Mouse (Mus musculus) hindbrain, postnatal 0 days (tissue): ENCODE measurements around the gene Lclat1. TPM values are rescaled to one million over a fixed set of nuclear protein-coding genes. Genes with fewer than 3 reads are reported as not detected.
"Not testable (repeated sequence)": the region's sequence is repeated elsewhere in the genome, so short reads cannot be mapped to it uniquely, and the experiment has no call there.

ENCODE experiments used
- ATAC-seq: fragments of 200-750 bp; cut with Nextera tagmentation; 2 replicates; pipeline ENCODE4 v1.8.0; 2017; ENCODE audit warnings: mild to moderate bottlenecking, moderate TSS enrichment, moderate library complexity
- DNase-seq: peaks from one replicate; pipeline ENCODE4 v3.0.0-alpha.2; 2015; ENCODE audit warnings: low spot score
- H3K27ac ChIP-seq: fragments of 300-500 bp; sonication (generic); 2 replicates; pipeline ENCODE4 v1.5.1; 2014; ENCODE audit warnings: mild to moderate bottlenecking
- H3K27me3 ChIP-seq: fragments of 300-500 bp; sonication (generic); 2 replicates; pipeline ENCODE4 v1.6.1; 2014; ENCODE audit warnings: low read length, mixed read lengths; ENCODE audit not compliant: insufficient read depth
- H3K36me3 ChIP-seq: fragments of 300-500 bp; sonication (generic); 2 replicates; pipeline ENCODE4 v1.6.1; 2014; ENCODE audit warnings: low read length, mixed read lengths; ENCODE audit not compliant: insufficient read depth
- H3K4me1 ChIP-seq: fragments of 300-500 bp; sonication (generic); 2 replicates; pipeline ENCODE4 v1.6.1; 2014; ENCODE audit warnings: antibody characterized with exemption, low read length, mixed read lengths; ENCODE audit not compliant: insufficient read depth
- H3K4me2 ChIP-seq: fragments of 300-500 bp; sonication (generic); 2 replicates; pipeline ENCODE4 v1.6.1; 2014; ENCODE audit warnings: low read depth, mild to moderate bottlenecking, low read length, moderate library complexity, mixed read lengths
- H3K4me3 ChIP-seq: fragments of 300-500 bp; sonication (generic); 2 replicates; pipeline ENCODE4 v1.5.1; 2014; ENCODE audit warnings: low read length
- H3K9ac ChIP-seq: fragments of 300-500 bp; sonication (generic); replicated peaks from 2 replicates; pipeline ENCODE4 v1.6.1; 2014; ENCODE audit warnings: mild to moderate bottlenecking, low read length, moderate library complexity, mixed read lengths
- H3K9me3 ChIP-seq: fragments of 300-500 bp; sonication (generic); 2 replicates; pipeline ENCODE4 v1.6.1; 2016; ENCODE audit warnings: low read length, mixed read lengths
- CTCF ChIP-seq: IDR thresholded peaks from 2 replicates; pipeline ENCODE4 v1.5.1; 2016; ENCODE audit warnings: antibody characterized with exemption, control low read depth, low read depth
- WGBS: fragments of 180-500 bp; shearing (Covaris S2); extraction: QIAGEN DNeasy Blood & Tissue Kit; methylation state at CpG from one replicate; pipeline ENCODE4 v1.1.7; 2014; 5-methylcytosine and 5-hydroxymethylcytosine counted together
- polyA plus RNA-seq: library from polyadenylated mRNA; unstranded; fragments of >200 nt; fragmentation: Nextera tagmentation; extraction: Ambion mirVana; gene quantifications from 2 replicates; pipeline ENCODE4 v1.2.1, GENCODE M21; 2015
- total RNA-seq: library from RNA; depleted of rRNA; stranded (reverse); fragments of >200 nt; gene quantifications from 2 replicates; pipeline ENCODE4 v1.2.3, GENCODE M21; 2014

Lclat1 gene
- total and polyA plus RNA-seq, 2 experiments from 2014 or later: 9.8 to 37.1 TPM

DNA sequence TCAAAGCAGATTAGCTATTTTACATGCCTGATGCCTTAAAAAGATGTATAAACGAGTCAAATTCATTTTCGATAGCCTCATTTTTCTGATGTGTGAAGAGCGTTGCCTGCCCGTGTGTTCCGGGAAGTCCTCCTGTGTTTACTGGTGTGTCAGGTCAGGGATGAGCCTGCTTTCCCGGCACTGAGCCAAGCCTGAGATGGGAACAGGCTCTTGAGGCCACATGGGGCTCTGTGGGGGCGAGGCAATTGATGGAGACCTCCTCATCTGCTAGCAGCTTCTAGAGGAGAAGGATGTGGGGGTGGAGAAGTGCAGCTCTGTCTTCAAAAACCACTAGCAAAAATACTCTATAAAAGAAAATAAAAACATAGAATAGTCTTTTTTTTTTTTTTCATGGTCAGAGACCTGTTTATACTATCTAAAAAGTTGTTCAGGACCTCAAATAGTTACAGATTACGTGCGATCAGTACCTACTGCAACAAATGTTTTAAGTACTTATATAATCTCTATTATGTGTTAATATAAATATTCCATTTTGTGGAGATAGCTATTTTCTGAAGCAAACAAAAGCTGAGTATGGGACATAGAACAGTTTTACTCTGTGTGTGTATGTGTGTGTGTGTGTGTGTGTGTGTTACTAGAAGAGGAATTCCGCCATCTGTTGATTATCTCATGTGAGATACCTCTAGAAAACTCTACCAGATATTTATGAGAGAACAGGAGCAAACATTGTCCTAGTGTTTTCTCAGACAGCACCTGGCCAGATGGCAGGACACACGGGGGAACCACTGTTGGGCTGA, 144.2 kb downstream of the Lclat1 start:
- peak; percentile 51 for DNase-seq
- H3K27ac ChIP-seq: no peak overlapping the region
- ATAC-seq: no peak
- WGBS: 54% methylated on average over 11 of the region's 11 CpGs
- H3K27me3 ChIP-seq: no peaks in the 10 kb centered on the region
- no peak for TF ChIP-seq CTCF
- no peak overlapping the region for H3K4me2 ChIP-seq
- no peak overlapping the region for H3K9ac ChIP-seq
- H3K9me3 ChIP-seq: no peaks in the 10 kb centered on the region
- no peak overlapping the region for H3K4me3 ChIP-seq
- H3K4me1 ChIP-seq: no peaks in the 10 kb centered on the region
- H3K36me3 ChIP-seq: no peaks in the 10 kb centered on the region

DNA sequence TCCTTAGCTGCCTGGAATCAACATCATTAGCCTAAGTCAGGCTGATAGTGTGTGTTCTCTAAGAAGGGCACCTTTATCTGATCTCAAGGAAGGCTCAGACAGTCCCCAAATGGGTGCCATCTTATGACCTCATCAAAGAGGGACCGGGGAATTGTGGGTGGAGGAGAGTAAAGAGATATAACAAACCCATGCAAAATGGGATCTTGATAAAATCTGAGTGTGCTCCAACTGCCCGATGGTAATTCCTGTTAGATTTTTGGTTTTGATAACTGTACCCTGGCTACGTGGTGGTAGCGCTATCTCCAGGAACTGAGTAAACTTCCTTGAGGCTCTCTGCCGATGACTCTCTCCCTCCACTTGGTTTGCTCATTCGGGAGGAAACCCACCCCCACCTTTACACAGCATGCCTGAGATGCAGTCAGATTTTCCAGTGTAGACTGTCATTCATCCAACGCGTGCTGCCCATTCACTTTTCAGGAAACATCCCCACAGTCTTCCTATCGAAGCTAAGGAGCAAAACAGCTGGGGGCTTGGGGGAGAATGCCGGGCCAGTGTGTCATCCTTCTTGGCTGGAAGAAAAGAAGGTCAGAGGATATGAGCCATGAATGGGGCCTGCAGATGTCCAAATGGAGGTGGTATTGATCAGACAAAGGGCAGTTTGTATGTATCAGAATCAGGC, 145.6 kb downstream of the Lclat1 start:
- no peak for TF ChIP-seq CTCF
- no peak overlapping the region for H3K4me2 ChIP-seq
- H3K27me3 ChIP-seq: no peaks in the 10 kb centered on the region
- DNase-seq (no peak), ATAC-seq (no peak)
- no peak overlapping the region for H3K27ac ChIP-seq
- 0 out of 2 replicates have a peak, but pooled peaks cover 3% of the 10 kb centered on the region for H3K4me1 ChIP-seq
- H3K4me3 ChIP-seq: no peak overlapping the region
- H3K9me3 ChIP-seq: no peaks in the 10 kb centered on the region
- no peaks in the 10 kb centered on the region for H3K36me3 ChIP-seq
- 72% methylated on average over 10 of the region's 10 CpGs for WGBS
- H3K9ac ChIP-seq: no peak overlapping the region

DNA sequence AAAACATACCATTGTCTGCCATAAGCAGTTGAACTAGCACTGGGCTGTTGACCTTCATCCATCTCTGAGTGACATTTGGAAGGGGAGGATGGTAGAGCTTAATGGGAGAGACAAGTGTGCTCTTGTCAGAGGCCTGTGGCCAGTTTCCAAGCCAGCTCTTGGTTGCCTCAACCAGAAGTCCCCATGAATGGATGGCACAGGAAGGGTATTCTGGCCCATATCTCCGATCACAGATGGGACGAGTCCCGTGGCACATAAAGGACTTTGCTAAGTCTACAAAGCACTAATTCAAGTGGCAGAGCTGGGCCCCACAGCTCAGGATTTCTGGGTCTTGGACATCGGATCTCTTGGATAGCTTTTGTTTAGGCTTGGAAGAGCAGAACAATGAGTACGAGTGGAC, 148.0 kb downstream of the Lclat1 start:
- Histone ChIP-seq H3K27me3 (no peaks in the 10 kb centered on the region), H3K36me3 (no peaks in the 10 kb centered on the region), H3K9ac (no peak overlapping the region), H3K4me2 (no peak overlapping the region), H3K4me1 (0 out of 2 replicates have a peak, but pooled peaks cover 3% of the 10 kb centered on the region), H3K27ac (no peak overlapping the region), H3K9me3 (no peaks in the 10 kb centered on the region), H3K4me3 (no peak overlapping the region)
- 74% methylated on average over 5 of the region's 5 CpGs for WGBS
- ATAC-seq (no peak), DNase-seq (no peak)
- no peak for TF ChIP-seq CTCF

DNA sequence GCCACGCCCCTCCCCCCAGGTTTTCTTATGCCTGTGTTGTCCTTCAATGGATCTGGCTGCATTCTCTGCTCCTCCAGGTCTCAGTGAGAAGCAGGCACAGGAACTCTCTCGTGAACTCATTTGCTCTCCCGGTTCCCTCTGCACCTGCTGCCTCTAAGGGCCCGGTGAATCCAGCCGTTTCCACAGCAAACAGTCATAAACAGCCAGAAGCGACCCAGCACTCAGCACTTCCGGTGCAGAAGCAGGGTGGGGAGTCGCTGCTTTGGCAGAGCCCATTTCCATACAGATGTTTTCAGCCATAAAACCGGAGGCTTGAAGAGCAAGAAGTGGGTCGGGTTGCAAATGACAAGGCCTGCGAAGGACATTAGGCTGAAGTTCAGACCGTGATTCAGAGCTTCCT, 150.8 kb downstream of the Lclat1 start:
- Histone ChIP-seq H3K4me3 (no peak overlapping the region), H3K4me2 (no peak overlapping the region), H3K9ac (no peak overlapping the region), H3K27ac (peak overlapping the region; percentile 58; the same call in 1 of the 2 replicates), H3K4me1 (0 out of 2 replicates have a peak, but pooled peaks cover 3% of the 10 kb centered on the region), H3K36me3 (no peaks in the 10 kb centered on the region), H3K9me3 (no peaks in the 10 kb centered on the region), H3K27me3 (no peaks in the 10 kb centered on the region)
- 44% methylated on average over 12 of the region's 12 CpGs for WGBS
- ATAC-seq: no peak
- no peak for DNase-seq
- TF ChIP-seq CTCF: no peak

DNA sequence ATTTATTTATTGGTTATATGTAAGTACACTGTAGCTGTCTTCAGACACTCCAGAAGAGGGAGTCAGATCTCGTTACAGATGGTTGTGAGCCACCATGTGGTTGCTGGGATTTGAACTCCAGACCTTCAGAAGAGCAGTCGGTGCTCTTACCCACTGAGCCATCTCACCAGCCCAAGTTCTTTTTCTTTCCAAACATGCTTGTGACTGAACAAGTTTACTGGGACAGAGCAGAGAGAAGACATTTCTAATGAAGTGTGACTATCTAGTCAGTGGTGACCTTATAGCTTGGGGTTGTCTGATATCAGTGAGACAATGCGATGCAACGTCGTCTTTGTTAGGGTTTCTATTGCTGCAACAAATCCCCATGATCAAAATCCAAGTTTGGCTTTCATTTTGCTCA, 151.5 kb downstream of the Lclat1 start:
- H3K9ac ChIP-seq, ATAC-seq, H3K4me3 ChIP-seq, H3K27me3 ChIP-seq, H3K4me1 ChIP-seq, H3K4me2 ChIP-seq, H3K27ac ChIP-seq, DNase-seq, H3K36me3 ChIP-seq, H3K9me3 ChIP-seq: not testable (repeated sequence)
- 93% methylated on average over 5 of the region's 5 CpGs for WGBS

DNA sequence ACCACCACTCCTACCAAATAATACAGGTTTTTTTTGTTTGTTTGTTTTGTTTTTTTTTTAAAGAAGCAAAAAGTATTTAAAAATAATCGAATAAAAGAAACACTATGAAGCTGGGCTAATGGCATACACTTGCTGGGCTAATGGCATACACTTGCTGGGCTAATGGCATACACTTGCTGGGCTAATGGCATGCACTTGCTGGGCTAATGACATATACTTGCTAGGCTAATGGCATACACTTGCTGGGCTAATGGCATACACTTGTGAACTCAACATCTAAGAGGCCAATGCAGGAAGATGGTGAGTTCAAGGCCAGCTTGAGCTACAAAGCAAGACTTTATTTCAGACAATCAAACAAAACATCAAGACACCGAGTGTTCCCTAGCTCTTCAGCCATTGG, 154.8 kb downstream of the Lclat1 start:
- no peak for ATAC-seq
- H3K4me1 ChIP-seq: 0 out of 2 replicates have a peak, but pooled peaks cover 3% of the 10 kb centered on the region
- DNase-seq: no peak
- H3K9me3 ChIP-seq: no peaks in the 10 kb centered on the region
- no peak overlapping the region for H3K9ac ChIP-seq
- H3K4me3 ChIP-seq: no peak overlapping the region
- no peak overlapping the region for H3K4me2 ChIP-seq
- WGBS: 90% methylated on average over 2 of the region's 2 CpGs
- H3K27me3 ChIP-seq: no peaks in the 10 kb centered on the region
- no peak overlapping the region for H3K27ac ChIP-seq
- TF ChIP-seq CTCF: no peak
- H3K36me3 ChIP-seq: no peaks in the 10 kb centered on the region

DNA sequence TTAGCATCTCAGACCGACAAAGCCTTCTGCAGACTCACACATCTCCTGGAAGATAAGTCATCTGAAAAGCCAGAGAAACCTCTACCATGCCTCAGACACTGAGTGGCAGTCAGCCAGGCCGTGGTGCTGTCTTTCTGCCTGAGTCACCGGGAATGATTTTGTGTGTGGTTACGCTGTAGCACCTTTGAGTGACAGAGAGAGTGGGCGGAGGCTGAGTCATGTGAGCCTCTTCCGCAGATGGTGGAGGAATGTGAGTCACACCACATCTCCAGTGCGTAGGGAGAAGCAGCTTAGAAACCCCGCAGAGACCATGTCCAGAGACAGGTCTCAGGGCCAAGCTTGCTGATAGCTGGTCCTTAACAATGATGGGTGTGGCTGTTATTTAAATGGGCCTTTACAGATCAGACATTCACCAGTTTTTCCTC, 155.3 kb downstream of the Lclat1 start:
- DNase-seq: no peak
- no peak for ATAC-seq
- no peak for TF ChIP-seq CTCF
- Histone ChIP-seq H3K4me1 (0 out of 2 replicates have a peak, but pooled peaks cover under 1% of the 10 kb centered on the region), H3K27me3 (no peaks in the 10 kb centered on the region), H3K4me2 (no peak overlapping the region), H3K9me3 (no peaks in the 10 kb centered on the region), H3K36me3 (no peaks in the 10 kb centered on the region), H3K9ac (no peak overlapping the region), H3K4me3 (no peak overlapping the region), H3K27ac (no peak overlapping the region)
- WGBS: 84% methylated on average over 8 of the region's 8 CpGs
